Mouse (Mus musculus): Measurements from ENCODE around the gene Gm17467. TPM values are rescaled to one million over a fixed set of nuclear protein-coding genes. Genes with fewer than 3 reads are reported as not detected.
"Not testable (repeated sequence)": the region's sequence is repeated elsewhere in the genome, so short reads cannot be mapped to it uniquely, and the experiment has no call there.

Gm17467 gene
- not detected for total RNA-seq (2021)

DNA sequence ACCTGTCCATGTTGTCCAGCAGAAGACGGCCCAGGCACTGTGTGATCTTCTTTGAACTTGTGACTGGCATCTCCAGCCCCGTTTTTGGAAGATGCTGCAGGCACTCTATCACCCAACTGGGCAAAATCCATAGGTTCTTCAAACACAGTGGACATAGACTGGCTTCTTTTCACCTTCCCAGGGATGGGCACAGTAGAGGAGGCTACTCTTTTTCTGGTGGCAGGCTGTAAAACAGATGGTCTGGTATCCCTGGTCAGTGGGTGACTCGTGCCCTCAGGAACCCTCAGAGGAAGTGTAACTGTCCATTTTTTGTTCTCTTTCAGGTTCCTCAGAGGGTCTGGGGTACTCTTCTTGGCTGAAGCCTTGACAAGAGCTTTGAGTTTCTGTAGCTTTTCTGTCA lies at the start of gene Gm17467:
Gene Gm17467, minus strand, starts transcription at position 101 of the 400 bp plus-strand sequence.
- intact Hi-C loops (cut with DNase I); DNase-seq: not testable (repeated sequence)

Other genes with a start within 250 kb of the Gm17467 start
- 1 to 10 TPM in 1 of 2 experiments, not detected in 1; 1.9 TPM for gene Cldn34c2, start 123.1 kb downstream of the Gm17467 start, total RNA-seq (2021)
- gene Cldn34c3, start 88.9 kb upstream of the Gm17467 start, total RNA-seq (2021), result not detected

All from heart, postnatal 10 days (tissue).